Mouse (Mus musculus) natural killer cell, adult 2 months (primary cell): Measurements from ENCODE around the gene Cdkl4.

Experiments used
- DNase-seq, 2 experiments: peaks; one replicate each; pipeline ENCODE4 v3.0.0; 2022; ENCODE audit warnings: low spot score in 2 of 2

The Cdkl4 gene

GRCm38 (mm10) chr17:80515956-80516355 lies 61.7 kb downstream of the Cdkl4 start:
- DNase-seq: no peak

GRCm38 (mm10) chr17:80515513-80515912 lies 62.1 kb downstream of the Cdkl4 start:
- no peak for DNase-seq

GRCm38 (mm10) chr17:80513766-80514165 lies 63.8 kb downstream of the Cdkl4 start:
- no peak for DNase-seq

DNA sequence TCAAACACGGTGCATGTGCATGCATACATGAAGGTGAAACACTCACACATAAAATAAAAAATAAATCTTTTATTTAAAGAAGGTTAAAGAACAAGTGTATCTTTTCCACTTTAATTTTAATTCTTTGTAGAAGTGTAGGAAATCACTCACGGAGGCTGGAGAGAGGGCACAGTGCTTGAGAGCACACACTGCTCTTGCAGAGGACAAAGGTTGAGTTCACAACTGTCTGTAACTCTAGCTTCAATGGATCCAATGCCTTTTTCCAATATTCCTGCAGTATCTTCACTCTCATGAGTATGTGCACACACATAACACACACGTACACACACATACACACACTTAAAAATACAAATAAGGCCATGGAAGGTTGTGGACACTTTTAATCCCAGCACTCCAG lies 67.2 kb downstream of the Cdkl4 start:
- no peak for DNase-seq

DNA sequence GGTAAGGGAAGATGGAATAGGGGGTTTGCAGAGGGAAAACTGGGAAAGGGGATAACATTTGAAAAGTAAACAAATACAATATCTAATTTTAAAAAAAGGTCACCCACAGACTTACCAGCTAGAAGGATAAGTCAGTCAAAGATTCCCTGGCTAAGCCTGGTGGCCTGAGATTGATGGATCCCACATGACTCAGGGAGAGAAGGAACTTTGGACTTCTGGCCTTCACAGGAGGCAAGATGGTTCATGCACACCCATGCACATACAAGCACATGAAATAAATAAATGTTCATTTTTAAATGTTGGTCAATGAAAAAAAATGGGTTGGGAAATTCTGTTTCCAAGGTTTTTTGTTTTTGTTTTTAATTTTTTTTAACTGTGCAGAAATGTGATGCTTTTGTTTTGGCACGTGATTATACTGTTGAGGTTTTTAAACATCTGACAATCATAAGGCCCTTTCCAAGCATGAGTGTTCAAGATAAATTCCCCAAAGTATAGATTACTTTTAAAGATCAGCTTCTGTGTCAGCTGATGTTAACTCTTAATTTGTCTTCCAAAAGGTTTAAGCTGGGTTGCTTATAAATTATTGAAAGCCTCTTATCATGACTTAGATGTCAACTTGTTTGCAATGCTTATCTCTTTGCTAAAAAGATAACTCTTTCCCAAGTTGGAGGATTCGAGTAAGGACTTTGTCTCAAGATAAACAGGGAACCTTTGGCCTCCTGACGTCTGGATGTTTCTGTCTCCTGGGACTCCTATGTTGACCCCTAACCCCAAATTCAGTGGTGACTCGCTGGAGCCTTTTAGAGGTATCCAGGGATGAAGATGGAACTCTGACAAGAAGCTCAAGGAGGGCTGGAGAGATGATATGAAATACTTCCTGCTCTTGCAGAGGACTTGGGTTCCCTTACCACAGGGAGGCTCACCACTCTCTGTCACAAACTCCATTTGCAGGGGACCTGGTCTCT lies 67.8 kb downstream of the Cdkl4 start:
- DNase-seq: no peak

GRCm38 (mm10) chr17:80505766-80506165 lies 71.8 kb downstream of the Cdkl4 start:
- DNase-seq: no peak

DNA sequence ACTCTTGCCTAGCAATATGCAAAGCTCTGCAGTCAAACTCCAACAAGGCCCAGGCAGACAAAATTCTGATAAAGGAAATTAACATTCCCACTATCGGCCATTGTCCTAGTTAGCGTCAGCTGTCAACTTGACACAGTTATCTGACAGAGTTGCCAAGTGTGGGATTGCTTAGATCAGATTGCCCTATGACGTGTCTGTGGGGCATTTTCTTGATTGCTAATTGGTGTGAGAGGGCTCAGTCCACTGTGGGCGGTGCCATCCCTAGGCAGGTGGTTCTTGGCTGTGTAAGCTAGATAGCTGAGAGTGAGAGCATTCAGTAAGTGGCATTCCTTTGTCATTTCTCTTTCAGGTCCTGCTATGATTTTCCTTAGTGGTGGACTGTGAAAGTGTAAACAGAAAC lies 72.3 kb downstream of the Cdkl4 start:
- no peak for DNase-seq

GRCm38 (mm10) chr17:80501805-80502172 lies 75.8 kb downstream of the Cdkl4 start:
- no peak for DNase-seq

DNA sequence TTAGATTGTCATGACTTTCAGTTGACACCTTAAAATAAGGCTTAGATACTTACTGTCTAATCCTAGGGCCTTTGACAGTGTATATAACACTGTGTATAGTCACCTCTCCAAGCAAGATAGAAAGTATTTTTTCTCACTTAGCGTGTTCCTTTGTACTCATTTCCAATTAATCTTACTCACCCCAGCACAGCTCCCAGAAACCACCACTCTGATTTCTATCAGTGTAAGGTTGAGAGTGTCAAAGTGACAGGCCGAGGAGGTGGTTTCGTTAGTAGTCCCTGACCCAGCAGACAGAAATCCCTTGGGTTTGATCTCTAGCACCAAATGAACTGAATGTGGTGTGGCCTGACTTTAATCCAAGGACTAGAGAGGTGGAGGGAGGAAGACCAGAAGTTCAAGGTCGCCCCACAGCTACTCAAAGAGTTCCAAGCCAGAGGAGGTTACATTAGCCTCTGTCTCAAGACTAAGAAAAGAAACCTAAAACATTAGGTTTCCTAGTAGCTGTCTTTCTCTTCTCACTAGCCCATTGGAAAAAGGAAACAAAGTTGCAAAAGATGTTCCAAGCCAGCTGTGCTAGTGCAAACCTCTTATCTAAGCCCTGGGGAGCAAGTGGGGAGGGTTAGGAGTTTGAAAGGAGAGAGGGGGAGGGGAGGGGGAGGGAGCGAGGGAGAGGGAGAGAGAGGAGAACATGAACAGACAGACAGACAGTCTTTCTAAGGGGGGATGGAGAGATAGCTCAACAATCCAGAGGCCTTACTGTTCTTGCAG lies 76.4 kb downstream of the Cdkl4 start:
- peak in 1 of 2 experiments; percentile 35 for DNase-seq

DNA sequence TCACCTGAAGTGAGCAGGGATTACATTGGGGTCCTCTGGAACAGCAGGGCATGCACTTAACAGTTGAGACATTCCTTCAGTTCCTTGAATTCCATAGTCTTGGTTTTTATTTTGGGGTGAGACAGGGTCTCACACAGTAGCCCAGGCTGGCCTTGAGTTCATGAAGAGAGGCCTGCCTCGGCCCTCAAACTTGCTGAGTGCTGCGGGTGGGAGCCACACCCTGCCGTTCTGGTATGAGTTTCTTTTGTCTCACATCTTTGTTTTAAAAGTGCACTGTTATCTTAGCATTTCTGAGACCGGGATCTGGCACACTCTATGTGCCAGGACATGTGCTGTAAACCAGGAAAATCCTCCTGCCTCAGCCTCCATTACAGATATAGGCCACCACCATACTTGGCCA lies 77.6 kb downstream of the Cdkl4 start:
- DNase-seq: no peak

- DNase-seq: no peak
Observed at GRCm38 (mm10) chr17:80498600-80499268, 78.9 kb downstream of the Cdkl4 start.

DNA sequence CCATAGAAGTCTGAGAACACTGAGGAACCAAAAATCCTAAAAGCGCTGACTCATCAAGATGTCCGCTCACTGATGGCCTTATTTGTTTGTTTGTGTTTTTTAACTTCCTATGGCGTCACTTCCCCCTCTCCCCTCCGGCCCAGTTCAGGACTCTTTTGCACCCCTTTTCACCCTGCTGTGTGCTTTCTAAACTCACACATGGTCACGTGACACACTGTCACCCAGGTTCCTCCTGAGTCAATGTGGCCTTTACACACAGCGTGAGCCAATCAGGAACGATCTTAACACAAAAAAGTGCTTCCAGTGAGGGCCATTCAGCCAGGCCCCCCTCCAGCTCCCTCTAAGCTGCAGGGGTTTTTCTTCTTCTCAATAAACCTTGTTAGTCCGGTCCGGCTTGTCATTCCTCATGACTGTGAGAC lies 80.4 kb downstream of the Cdkl4 start:
- DNase-seq: no peak

- DNase-seq: no peak
Observed at GRCm38 (mm10) chr17:80496607-80497170, 80.9 kb downstream of the Cdkl4 start.

DNA sequence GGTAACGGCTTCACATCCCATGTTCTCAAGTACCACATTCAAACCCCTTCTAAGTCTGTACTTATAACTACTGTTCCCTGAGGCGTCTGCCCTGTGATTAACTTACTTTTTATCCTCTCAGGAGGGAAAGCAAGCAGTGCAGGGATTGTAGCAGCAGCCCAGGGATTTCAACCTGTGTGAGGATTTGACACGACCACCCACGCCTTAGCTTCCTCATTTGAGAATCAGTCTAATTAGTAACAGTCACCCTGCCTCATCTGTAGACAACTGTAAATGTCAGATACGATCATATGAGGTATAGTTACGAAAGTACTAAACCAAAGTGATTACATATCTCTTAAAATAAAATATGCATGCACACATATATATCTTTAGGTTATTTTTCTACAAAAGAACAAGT lies 81.4 kb downstream of the Cdkl4 start:
- no peak for DNase-seq

- DNase-seq: no peak
Observed at GRCm38 (mm10) chr17:80493891-80494290, 83.7 kb downstream of the Cdkl4 start.

DNA sequence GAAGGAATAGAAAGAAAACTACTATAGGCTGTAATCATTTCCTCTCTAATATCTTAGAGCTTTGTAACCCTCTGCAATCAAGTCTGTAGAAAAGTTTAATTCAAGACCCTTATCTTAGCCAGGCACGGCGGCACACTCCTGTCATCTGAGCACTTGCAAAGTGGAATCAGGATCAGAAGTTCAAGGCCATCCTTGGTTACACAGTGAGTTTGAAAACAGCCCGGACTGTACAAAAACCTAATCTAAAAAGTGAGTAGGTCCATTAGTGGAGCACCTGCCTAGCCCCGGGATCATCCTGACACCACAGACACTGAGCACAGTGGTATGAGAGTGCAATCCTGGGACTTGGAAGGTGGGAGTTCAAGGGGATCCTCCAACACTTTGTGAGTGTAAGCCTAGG lies 84.8 kb downstream of the Cdkl4 start:
- DNase-seq: no peak

DNA sequence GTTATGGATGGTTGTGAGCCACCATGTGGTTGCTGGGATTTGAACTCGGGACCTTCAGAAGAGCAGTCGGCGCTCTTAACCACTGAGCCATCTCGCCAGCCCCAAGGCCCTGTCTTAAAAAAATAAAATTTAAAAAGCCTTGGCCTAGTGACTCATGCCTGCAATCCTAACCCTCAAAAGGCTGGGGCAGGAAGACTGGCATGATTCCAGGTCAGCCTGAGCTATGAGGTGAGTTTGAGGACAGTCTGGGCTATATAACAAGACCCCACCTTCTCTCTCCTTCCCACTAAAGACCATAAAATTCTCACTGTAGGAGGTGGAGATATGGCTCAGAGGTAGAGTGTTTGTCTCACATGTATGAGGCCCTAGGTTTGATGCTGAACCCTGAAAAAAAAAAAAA lies 85.3 kb downstream of the Cdkl4 start:
- DNase-seq: no peak

GRCm38 (mm10) chr17:80490166-80490565 lies 87.4 kb downstream of the Cdkl4 start:
- no peak for DNase-seq

GRCm38 (mm10) chr17:80488918-80489317 lies 88.7 kb downstream of the Cdkl4 start:
- DNase-seq: no peak

DNA sequence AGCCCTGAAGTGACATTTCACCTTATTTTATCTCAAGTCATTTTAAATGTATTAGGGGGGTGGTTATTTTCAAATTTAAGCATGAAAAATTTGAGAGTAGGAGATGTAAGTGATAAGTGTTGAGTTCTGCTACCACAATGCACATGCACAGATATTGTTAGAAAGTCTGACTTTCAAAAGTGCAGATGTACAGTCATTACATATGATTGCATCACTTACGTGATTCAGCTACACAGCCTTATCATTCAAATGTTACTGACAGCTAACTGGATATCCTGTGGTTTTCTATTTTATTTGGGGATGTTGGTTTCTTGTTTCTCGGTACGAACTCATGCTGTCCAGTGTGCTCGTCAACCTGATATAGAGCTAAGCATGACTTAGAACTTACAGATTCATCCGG lies 92.5 kb downstream of the Cdkl4 start:
- no peak for DNase-seq

GRCm38 (mm10) chr17:80480855-80481224 lies 96.8 kb downstream of the Cdkl4 start:
- no peak for DNase-seq
